10 mouse cellular contexts compared by ENCODE assay signal in genomic region chr5:30423121-30423520, GRCm38 (mm10). TPM values are rescaled to one million over a fixed set of nuclear protein-coding genes. Genes with fewer than 3 reads are reported as not detected.
"Had no signal": no experiment of that assay in that cellular context is flagged by ENCODE, and none has a peak within 500 bp of the region (broad histone marks: within the 10 kb centered on the region; RNA-seq: fewer than 3 reads in every experiment).

No protein-coding gene starts in this region.

- DNase-seq: layer of hippocampus, adult 9-11 months had no signal

- H3K27ac ChIP-seq: kidney, postnatal 0 days; limb, embryonic 13.5 days; liver, embryonic 14.5 days; midbrain, embryonic 10.5 days; neural tube, embryonic 12.5 days had no signal

- H3K4me1 ChIP-seq: midbrain, embryonic 10.5 days; neural tube, embryonic 12.5 days had no signal

- H3K27me3 ChIP-seq: neural tube, embryonic 12.5 days had no signal

- H3K4me3 ChIP-seq: limb, embryonic 13.5 days; midbrain, embryonic 10.5 days; myocyte; neural tube, embryonic 12.5 days had no signal

- H3K9ac ChIP-seq: limb, embryonic 13.5 days; liver, embryonic 14.5 days; neural tube, embryonic 12.5 days had no signal

- H3K36me3 ChIP-seq: limb, embryonic 13.5 days; midbrain, embryonic 10.5 days; neural tube, embryonic 12.5 days had no signal

- H3K4me2 ChIP-seq: limb, embryonic 13.5 days; neural tube, embryonic 12.5 days had no signal

- H3K9me3 ChIP-seq: limb, embryonic 13.5 days; midbrain, embryonic 10.5 days; neural tube, embryonic 12.5 days had no signal

RNA-seq across cellular contexts. Expression of gene Otof, which starts 38.6 kb away (rescaled TPM):
- polyA plus RNA-seq: myocyte had no signal

RNA-seq across cellular contexts. Expression of gene 1700001C02Rik, which starts 42.7 kb away (rescaled TPM):
- polyA plus RNA-seq: kidney, postnatal 0 days; limb, embryonic 13.5 days; liver, adult 2 months; liver, embryonic 14.5 days; midbrain, embryonic 10.5 days; myocyte; neural tube, embryonic 12.5 days; small intestine, adult 2 months; stomach, embryonic 16.5 days had no signal
